Mouse (Mus musculus): Measurements from ENCODE around the gene Wnt1.

- TF ChIP-seq GATA1 (IDR thresholded peaks at IDR 0.05; ENCODE audit: low read length) (no peak), TAL1 (IDR thresholded peaks at IDR 0.05; ENCODE audit: low read length) (no peak)
Measured at GRCm38 (mm10) chr15:98837743-98838103, 48.1 kb downstream of the Wnt1 start.

Measured in erythroblast, embryonic 14.5 days (primary cell).